Mouse (Mus musculus) thymus, postnatal 10 days (tissue): ENCODE results near the gene Cldn18.

Experiments used
- DNase-seq, 2 experiments: peaks; one replicate each; pipeline ENCODE4 v3.0.0; 2021; ENCODE audit warnings: low spot score in 2 of 2

Gene Cldn18

DNA sequence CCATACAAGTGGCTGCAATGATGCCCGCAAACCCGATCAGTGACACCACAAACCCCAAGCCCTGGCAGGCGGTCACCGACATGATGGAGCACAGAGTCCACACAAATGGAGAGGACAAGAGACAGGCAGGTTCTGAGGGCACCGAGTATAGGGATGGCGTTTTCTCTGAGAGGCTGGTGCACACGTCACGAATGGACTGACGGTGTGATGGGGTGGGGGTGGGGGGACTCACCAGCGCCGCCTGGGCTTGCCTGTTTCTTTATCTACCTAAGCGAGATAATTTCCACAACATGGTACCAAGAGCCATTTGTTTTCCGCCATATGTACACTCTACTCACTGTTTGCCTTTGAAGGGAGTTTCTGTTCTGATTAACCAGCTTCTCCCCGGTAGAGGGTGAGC lies at the start of gene Cldn18:
Cldn18 (minus strand) TSS at position 134 of the 400 bp plus-strand sequence.
- DNase-seq: no peak

DNA sequence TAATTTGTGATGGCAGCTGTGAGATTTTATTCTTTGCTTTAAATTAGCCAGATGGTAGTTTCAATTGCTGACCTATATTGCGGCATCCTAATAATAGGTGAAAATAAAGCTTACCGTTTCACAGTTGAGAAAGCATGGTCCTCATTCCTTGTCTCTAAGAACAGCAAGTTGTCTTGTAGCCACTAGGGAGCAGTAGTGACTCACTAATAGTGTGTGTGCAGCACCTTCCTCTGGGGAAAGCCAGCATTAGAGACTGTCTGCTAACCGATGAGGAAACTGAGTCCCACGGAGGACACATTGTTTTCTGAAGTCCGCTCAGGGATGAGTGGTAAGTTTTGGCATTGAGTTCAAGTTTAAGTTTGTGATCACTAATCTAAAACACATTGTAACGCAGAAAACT lies 46.5 kb upstream of the Cldn18 start:
- DNase-seq: no peak

DNA sequence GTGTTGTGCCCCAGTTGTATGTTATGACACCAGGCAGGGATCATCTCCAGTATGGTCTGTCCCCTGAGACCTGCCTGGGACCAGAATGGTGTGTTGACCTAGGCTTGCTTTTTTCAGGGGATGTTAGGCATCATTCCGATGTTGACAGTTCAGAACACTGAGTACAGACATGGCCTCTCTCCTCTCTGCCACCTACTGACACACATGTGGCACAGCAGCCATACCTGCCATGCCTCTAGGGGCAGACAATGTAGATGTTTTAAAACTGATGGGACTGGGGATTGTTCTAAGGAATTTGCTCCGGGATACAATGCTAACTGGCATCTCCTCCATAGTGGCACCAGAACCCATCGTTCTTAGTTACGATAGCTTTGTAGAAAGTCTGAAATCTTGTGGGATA lies 33.2 kb upstream of the Cldn18 start:
- DNase-seq: no peak

DNA sequence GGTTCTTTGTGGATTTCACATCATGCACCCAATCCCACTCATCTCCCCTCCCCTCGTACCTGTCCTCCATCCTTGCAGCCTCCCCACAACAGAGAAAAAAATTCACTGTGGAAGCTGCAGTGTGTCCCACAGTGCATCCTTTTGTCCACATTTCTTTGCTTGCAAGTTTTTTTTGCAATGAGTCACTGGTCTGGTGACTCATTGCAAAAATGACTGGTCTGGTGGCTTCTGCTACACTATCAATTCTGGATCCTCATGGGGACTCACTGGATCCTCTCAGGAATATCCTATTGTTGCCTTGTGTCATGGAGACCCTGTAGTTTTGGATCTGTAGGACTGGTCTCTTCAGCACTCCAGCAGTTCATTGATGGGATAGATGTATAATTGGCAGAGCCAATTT lies 31.2 kb upstream of the Cldn18 start:
- no peak for DNase-seq

DNA sequence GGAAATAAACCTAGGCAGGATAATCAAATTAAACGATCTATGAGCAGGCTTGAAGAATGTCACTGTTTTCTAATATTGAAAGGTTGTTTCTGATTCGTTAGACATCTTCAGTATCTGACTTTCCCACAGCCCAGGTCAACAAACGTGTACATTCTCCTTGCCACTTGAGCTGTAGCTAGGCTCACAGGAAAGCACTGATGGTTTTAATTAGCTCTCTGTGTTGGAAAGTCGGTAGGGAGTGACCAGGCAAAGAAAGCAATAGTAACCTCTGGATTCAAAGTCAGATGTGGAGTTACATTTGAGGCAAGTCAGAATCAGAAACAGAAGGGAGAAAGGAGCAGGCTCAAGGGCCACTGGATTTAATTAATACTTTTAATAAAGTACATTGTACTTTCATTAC lies 30.7 kb upstream of the Cldn18 start:
- no peak for DNase-seq

DNA sequence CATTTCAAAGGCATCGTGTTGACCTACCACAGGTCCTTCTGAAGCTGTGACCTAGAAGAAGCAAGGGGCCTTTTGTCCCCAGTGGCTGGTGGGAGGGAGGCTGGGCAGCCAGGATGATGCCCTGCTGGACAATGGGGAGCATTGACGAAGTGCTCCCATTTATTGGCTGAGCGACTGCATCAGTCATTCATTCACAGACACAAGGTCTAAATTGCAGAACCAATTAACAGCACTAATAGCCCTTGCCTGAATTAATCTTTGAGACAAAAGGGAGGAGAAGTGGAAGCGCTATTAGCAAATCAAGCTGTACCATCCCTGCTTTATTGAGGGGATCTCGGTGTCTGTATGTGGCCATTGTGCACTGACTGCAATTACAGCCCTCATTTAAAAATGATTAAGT lies 27.5 kb upstream of the Cldn18 start:
- DNase-seq: no peak

DNA sequence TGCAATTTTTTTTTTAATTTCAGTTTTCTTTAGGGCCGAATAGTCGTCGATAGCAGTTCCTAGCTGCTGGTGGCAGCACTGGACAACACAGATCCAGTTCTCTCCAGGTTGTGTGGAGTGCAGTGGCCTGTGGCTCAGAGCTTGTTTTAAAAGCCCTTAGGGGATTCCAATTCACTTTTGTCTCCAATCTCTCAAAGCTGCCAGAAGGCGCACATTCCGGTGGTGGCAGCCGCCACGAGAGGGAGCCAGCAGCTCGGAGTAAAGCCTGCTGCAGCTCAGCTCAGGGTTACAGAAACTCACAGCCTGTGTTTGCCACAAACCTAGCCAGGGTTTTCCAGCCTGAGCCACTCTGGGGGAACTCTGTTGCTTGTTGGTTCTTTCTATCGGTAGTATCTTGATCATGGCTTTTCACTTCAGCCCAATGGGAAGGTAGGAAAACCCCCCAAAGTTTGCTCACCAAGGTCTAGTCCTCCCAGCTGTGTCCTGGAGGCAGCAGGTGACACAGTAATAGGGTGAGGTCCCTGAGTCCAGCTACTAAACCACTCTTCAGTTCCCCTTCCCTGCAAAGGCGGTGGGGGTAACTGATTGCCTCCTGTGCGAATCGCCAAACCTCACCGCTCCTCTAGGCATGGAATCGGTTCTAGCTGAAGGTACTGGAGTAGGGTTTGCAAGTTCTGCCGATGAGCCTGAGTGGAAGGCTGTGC lies 13.0 kb upstream of the Cldn18 start:
- DNase-seq: no peak

DNA sequence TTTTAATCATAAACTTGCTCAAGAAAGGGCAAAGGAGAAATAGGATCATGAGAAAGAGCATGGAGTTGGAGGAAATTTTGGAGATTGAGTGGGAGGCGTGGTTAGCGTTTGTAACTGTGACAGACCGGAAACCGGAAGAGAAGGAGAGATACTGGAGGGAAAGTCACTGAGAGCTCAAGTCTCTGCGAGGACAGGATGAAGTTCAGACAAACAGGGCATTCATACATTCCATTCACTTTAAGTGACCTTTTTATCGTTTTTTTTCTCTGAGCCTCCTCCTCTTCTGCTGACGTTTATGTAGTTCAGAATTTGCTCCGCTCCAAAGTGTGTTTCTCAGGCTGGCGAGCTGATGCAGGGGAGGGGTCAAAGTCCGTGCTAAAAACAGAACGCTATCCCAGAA lies 10.8 kb upstream of the Cldn18 start:
- no peak for DNase-seq

DNA sequence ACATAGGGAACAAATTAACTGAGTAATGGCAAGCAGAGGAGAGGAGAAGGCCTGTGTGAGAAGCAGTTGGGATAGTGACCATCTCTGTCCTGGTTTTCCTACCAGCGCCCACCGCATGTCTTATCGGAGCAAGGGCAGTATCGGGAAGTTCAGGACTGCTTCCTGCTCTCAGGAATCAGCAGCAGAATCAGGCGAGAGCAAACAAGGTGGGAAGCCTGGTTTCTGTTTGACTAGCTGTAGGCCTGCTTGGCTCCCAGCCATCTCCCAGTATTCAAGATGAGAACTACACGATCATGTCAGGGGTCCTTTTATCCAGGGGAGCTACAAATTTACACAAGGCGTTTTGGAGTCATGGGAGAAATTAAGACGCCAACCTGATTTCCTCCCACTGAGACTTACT lies 8.2 kb upstream of the Cldn18 start:
- no peak for DNase-seq

DNA sequence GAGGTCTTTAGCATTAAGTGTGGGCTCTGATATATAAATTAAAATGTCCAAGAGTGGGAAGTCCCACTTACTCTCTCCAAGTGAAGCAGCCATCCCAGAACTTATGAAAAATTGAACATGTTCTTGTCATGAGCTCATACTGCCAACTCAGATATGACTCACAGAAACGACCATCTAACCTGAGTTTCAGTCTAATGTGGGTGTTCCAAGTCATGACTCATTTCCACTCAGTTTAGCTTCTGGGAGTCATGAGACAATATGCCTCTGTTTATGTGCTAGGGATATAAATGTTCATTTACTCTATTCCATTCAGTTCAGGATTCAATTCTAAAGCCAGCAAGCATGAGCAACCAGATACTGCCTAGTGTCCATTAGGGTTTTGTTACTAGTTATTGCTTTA lies 2.9 kb upstream of the Cldn18 start:
- no peak for DNase-seq

DNA sequence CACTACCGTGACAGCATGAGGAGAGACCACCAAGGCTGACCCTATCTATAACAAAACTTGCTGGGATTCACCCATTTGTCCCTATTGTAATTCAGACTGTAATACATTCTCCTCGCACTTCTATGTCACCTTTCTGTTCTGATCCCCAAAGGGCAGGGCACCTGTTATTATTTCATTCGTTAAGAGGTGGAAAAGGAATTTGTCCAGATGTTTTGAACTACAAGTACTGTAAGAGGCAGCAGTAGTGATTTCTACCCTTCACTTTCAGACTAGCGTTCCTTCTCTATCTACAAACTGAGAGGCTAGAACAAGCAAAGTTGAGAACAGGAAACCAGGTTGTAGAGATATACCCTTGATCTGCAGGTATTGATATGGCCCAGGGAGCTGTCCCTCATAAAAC lies 6.8 kb downstream of the Cldn18 start:
- no peak for DNase-seq

DNA sequence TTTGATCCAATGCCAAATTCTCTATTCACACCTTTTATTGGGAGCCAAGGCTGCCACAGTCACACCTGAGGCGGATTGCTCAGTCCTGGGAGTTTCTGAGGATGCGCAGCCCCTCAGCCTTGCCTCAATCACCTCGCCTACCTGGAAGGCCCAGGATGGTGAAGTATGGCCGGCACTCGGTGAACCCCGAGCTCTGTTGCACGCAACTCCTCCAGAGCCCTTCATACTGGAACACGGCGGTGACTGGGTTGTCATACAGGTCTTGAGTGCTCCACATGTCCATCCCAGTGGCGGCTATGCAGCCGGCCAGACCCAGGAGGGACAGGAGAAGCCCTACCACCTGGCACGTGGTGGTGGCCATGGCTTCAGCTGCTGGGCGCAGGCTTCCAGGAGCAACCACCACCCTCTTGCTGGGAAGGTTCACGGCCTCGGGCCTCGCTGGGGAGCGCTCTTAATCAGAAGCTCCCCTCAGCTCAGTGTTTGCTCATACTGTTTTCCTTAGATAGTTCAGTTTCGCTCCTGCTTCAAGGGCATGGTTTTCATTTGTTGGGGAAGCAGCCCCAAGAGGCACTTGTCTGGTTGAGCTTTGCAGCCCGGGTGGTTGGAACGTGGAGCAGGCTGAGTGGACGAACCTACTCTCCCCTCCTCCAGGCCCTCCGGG lies 7.3 kb downstream of the Cldn18 start:
- DNase-seq: no peak

DNA sequence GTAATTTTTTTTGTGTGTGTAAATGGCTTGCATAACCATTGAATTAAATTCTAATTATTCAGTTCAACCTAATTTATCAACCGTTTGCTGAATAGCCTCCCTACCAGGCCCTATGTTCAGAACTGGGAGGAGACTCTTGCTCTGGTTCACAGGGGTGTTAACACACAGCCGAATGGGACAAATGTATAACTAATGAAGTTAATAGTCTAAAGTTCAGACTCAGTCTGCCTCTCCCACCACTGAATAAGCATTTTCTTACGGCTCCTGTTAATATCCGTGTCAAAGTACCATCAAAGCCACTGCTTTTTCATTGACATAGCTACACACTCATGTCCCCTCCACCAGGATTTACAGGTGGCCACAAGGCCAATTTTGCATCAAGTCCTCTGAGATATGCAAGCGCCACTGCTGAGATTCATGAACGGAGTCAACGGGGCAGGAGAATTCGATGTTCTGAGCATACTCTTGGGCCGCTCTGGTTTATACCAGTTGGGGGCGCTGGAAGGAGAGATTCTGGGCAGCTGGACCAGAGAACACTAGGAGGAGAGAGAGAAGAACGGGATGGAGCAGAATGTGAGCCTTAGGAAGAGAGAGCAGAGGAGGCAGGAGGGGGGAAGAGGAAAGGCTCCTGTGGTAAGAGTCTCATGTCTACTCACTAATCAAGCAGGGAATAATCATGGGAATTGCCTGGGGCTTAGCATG lies 9.5 kb downstream of the Cldn18 start:
- no peak for DNase-seq

DNA sequence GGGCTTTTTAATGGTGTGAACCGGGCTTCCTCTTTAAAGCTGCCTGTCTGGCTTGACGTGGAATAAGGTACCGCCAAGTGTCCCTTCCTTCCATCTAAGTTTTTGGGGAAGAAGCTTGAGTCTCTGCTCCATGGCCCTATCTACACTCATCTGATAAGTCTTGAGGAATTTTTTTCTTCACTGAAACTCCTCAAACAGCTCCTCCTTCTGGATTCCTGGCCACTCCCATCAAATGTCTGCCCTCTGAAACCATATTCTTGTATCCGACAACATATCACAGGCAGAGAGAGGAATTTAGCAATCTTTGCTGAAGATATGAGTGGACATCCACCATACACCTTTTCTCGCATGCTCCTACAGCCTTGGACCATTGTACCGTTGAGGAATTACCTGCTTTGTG lies 10.8 kb downstream of the Cldn18 start:
- no peak for DNase-seq

DNA sequence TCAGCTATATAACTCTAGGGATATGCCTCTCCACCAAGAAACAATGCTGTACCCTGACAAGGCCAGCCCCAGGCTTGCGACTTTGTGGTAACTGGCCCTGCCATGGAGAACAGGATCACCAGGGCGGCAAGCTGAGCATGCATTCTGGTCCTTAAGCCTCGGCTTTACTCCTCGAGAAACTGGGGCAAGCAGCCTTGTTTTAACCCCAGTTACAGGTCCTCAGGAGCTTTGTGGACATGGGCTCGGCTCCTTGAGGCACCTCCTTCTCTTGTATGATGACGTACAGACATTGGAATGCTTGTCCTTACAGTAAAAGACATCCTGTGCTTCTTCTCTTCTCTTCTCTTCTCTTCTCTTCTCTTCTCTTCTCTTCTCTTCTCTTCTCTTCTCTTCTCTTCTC lies 13.4 kb downstream of the Cldn18 start:
- no peak for DNase-seq

DNA sequence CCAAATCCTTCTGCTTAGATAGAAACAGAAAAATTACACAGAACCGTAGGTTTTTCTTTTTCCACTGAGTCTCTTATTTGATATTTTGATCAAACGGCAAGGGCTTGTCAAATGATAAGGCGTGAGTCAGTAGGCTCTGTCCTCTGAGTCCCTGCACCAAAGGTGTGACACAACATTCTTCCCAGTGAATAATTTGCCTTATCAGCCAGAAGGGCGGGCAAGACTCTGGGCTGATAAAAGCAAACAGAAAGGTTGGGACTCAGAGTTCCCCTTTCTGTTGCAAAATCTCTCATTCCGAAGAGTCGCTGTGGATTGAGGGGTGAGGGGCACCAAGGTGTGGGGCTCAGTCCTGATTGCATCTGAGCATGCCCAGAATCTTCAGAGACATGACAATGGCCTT lies 14.9 kb downstream of the Cldn18 start:
- DNase-seq: no peak

DNA sequence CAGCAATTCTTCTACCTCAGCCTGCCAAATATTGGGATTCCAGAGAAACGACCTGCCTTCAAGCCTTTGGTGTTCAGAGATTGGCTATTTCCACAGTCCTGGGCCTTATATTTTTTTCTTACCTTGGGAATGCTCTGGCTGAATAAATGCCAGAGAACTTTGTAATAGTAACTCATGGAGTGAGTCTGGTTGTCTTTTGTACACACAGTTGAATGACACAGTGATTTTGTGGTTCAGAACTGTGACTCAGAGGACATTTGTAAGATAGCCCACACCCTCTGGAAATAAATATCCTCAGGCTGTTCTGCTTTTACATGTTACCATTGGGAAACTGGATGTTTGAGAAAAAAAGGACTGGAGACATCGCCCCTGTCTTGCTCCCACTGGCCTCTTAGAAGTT lies 15.9 kb downstream of the Cldn18 start:
- DNase-seq: no peak

DNA sequence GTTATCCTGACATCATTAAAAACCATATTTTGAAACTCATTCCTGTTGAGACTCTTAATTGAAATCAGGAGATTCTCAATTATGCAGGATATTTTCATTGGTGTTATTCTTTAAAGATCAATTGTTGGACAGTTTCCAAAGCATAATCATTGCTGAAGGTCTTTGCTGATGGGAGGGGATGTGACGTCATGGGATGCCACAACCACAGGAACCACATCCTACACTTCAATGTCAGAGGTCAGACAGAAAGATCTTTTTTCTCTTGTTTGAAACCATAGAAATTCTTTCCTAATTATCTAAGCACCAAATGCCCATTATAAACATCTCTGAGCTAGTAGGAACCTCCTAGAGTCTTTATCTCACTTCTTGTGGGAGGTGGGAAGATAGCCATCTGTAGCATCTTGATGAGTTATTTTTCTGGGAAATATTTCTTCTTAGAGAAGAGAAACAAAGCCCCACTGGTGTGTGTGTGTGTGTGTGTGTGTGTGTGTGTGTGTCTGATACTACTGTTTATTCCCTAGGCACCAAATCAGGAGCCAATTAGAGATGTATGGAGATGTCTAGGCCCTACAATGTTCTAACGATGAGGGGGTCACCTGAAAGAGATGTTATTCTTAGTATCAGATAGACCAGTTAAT lies 17.2 kb downstream of the Cldn18 start:
- no peak for DNase-seq

DNA sequence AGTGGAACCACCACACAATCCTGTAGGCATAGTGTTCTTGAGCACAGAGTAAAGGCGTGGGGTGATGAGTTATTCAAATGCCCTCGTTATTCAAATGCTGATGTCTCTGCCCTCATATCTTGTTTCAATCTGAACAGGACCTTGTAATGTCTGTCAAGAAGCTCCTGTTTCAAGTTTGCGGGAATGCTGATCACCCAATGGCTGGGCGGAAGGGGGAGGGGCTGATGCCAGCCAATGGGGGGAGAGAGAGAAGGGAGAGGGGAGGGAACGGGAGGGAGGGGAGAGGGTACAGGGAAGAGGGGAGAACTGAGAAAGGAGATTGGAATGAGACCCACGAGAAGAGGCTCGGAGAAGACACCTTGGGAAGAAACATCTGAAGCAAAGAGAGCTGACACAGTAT lies 22.1 kb downstream of the Cldn18 start:
- DNase-seq: no peak

DNA sequence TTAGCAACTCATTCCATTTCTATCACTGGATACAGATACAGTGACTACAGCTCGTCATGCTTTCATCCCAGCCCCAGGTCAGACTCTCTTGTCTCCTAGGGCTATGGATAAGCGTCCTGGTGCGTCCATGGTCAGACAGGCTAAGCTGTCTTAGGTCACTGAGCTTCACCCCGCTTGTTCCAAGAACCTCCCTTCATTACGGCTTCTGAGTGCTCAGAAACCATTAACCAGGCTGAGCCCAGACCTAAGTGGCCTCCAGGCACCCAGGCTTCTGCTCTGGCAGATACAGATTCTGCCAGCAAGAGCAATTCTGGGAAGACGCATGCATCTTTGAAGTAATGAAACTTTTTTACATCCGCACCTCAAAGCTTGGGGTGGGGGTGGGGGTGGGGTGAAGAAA lies 26.7 kb downstream of the Cldn18 start:
- no peak for DNase-seq

DNA sequence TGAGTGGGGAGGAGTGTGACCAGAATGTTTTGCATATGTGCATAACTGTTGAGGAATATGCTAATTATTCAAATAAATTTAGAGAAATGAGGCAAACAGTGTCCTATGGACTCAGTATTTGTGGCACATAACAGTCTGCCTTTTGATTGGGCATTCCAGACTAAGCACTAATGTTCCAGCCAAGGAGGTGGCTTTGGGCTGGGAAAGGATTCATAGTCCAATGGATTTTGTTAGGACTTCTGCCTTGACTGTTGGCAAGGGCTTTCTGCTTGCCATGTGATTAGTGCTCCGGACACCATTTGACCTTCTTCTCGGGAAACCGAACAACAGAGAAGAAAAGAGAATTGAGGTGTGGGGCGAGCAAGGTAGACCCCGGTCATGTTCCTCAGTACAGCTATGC lies 27.3 kb downstream of the Cldn18 start:
- DNase-seq: no peak

DNA sequence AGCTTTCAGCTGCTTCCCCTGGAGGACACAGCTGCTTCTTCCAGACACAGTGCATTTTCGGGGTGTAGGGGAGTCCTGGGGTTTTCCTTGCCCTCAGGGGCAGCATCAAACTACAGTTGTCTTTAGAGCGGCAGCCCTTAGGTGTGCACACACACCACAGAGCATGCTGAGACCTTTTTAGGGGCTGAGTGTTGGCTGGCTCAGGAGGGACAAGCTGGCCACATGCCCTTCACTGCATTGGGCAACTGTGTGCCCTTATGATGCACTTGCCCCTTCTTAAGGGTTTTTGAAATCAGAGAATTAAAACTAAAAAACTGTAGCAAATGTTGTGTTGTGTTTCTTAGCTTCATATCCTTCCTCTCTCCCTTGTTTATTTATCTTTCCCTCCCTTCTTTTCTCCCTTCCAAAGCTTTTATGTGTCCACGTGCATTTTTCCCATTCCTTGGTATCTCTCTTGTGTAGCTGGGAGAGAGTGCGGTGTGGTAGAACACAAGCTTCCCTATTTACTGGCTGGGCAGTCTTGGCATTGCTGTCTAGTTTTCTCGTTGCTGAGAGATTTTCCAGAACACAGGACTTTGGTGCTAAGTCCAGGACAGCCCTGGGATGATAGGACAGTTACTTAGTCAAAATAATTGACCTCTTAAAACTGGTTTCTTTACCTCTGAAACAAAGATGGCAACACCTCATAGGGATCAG lies 31.4 kb downstream of the Cldn18 start:
- DNase-seq: no peak
